Mouse (Mus musculus) cerebellum, adult 2 months (tissue): ENCODE measurements around the gene 1700017B05Rik. TPM values are rescaled to one million over a fixed set of nuclear protein-coding genes. Genes with fewer than 3 reads are reported as not detected.

Experiments used
- DNase-seq, 2 experiments: peaks; one replicate each; pipeline ENCODE4 v3.0.0; 2021
- H3K27ac ChIP-seq: fragments of 200-500 bp; 2 replicates; pipeline ENCODE4 v1.5.1; 2012; ENCODE audit warnings: low read length, control low read depth, inconsistent platforms; ENCODE audit not compliant: insufficient read depth
- H3K27me3 ChIP-seq: fragments of 200-500 bp; 2 replicates; pipeline ENCODE4 v1.6.1; 2012; ENCODE audit warnings: inconsistent platforms, mild to moderate bottlenecking, low read length, moderate library complexity; ENCODE audit not compliant: control insufficient read depth, insufficient read depth
- H3K4me1 ChIP-seq: fragments of 200-500 bp; 2 replicates; pipeline ENCODE4 v1.6.1; 2011; ENCODE audit warnings: low read length; ENCODE audit not compliant: control insufficient read depth, insufficient read depth
- H3K4me3 ChIP-seq: fragments of 200-500 bp; replicated peaks from 2 replicates; pipeline ENCODE3; 2011; ENCODE audit warnings: mild to moderate bottlenecking, low read depth, low read length, control low read depth; ENCODE audit not compliant: insufficient read depth
- CTCF ChIP-seq: fragments of 200-500 bp; IDR thresholded peaks from 2 replicates; pipeline ENCODE4 v1.5.1; 2011; ENCODE audit warnings: low read depth, mild to moderate bottlenecking, control low read depth, low read length, moderate library complexity, borderline replicate concordance; ENCODE audit not compliant: insufficient read depth
- POLR2A ChIP-seq: fragments of 200-500 bp; IDR thresholded peaks from 2 replicates; pipeline ENCODE4 v1.6.1; 2011; ENCODE audit warnings: low read length, control low read depth, borderline replicate concordance; ENCODE audit not compliant: insufficient read depth
- WGBS: fragments of 180-500 bp; shearing (Covaris S2); methylation state at CpG from one replicate; pipeline ENCODE4 v1.1.7; 2018; 5-methylcytosine and 5-hydroxymethylcytosine counted together
- polyA plus RNA-seq: library from polyadenylated mRNA; depleted of rRNA; stranded (reverse); fragments of >200 nt; gene quantifications from 2 replicates; pipeline ENCODE4 v1.2.3, GENCODE M21; 2012

The 1700017B05Rik gene
- polyA plus RNA-seq, 1 experiment, result 4.9 TPM

GRCm38 (mm10) chr9:57299790-57300477 lies 37.5 kb upstream of the 1700017B05Rik start:
- Histone ChIP-seq H3K4me1 (no peaks in the 10 kb centered on the region), H3K27me3 (no peaks in the 10 kb centered on the region; the same call in 1 of the 2 replicates), H3K27ac (no peak overlapping the region), H3K4me3 (no peak overlapping the region)
- 88% methylated on average over 6 of the region's 6 CpGs for WGBS
- no peak for TF ChIP-seq POLR2A
- TF ChIP-seq CTCF, result no peak
- DNase-seq, result no peak

GRCm38 (mm10) chr9:57297938-57298337 lies 35.5 kb upstream of the 1700017B05Rik start:
- DNase-seq, result no peak
- 98% methylated on average over 2 of the region's 2 CpGs for WGBS
- Histone ChIP-seq H3K27me3 (no peaks in the 10 kb centered on the region; the same call in 1 of the 2 replicates), H3K27ac (no peak overlapping the region), H3K4me1 (no peaks in the 10 kb centered on the region), H3K4me3 (no peak overlapping the region)
- TF ChIP-seq POLR2A, result no peak
- no peak for TF ChIP-seq CTCF

- no peak for DNase-seq
- Histone ChIP-seq H3K27ac (no peak overlapping the region), H3K27me3 (no peaks in the 10 kb centered on the region; the same call in 1 of the 2 replicates), H3K4me3 (no peak overlapping the region), H3K4me1 (no peaks in the 10 kb centered on the region)
- WGBS, result 60% methylated on average over 8 of the region's 8 CpGs
- TF ChIP-seq POLR2A (no peak), CTCF (no peak)
Measured at GRCm38 (mm10) chr9:57296277-57296676, 33.9 kb upstream of the 1700017B05Rik start.

GRCm38 (mm10) chr9:57295666-57296065 lies 33.3 kb upstream of the 1700017B05Rik start:
- DNase-seq, result no peak
- Histone ChIP-seq H3K4me3 (no peak overlapping the region), H3K27me3 (no peaks in the 10 kb centered on the region; the same call in 1 of the 2 replicates), H3K4me1 (no peaks in the 10 kb centered on the region), H3K27ac (no peak overlapping the region)
- 86% methylated on average over 3 of the region's 3 CpGs for WGBS
- TF ChIP-seq POLR2A (no peak), CTCF (no peak)

GRCm38 (mm10) chr9:57294905-57295304 lies 32.5 kb upstream of the 1700017B05Rik start:
- TF ChIP-seq POLR2A, result no peak
- TF ChIP-seq CTCF, result no peak
- Histone ChIP-seq H3K4me1 (no peaks in the 10 kb centered on the region), H3K27ac (no peak overlapping the region), H3K4me3 (no peak overlapping the region), H3K27me3 (no peaks in the 10 kb centered on the region; the same call in 1 of the 2 replicates)
- WGBS, result 76% methylated on average over 3 of the region's 3 CpGs
- no peak for DNase-seq

GRCm38 (mm10) chr9:57287183-57287582 lies 24.8 kb upstream of the 1700017B05Rik start:
- Histone ChIP-seq H3K4me1 (no peaks in the 10 kb centered on the region), H3K4me3 (no peak overlapping the region), H3K27ac (no peak overlapping the region), H3K27me3 (no peaks in the 10 kb centered on the region)
- no peak for DNase-seq
- no peak for TF ChIP-seq CTCF
- TF ChIP-seq POLR2A, result no peak
- WGBS, result 93% methylated on average over 6 of the region's 6 CpGs

GRCm38 (mm10) chr9:57283311-57283710 lies 20.9 kb upstream of the 1700017B05Rik start:
- Histone ChIP-seq H3K27ac (no peak overlapping the region), H3K4me1 (no peaks in the 10 kb centered on the region), H3K27me3 (no peaks in the 10 kb centered on the region), H3K4me3 (no peak overlapping the region)
- TF ChIP-seq CTCF, result no peak
- TF ChIP-seq POLR2A, result no peak
- 80% methylated on average over 4 of the region's 4 CpGs for WGBS
- no peak for DNase-seq

- WGBS, result 75% methylated on average over 3 of the region's 3 CpGs
Measured at GRCm38 (mm10) chr9:57282686-57283085, 20.3 kb upstream of the 1700017B05Rik start.

More at GRCm38 (mm10) chr9:57282686-57283085, 20.3 kb upstream of the 1700017B05Rik start:
- DNase-seq, result no peak
- TF ChIP-seq POLR2A, result no peak
- TF ChIP-seq CTCF, result no peak
- no peak overlapping the region for H3K4me3 ChIP-seq
- H3K27me3 ChIP-seq, result no peaks in the 10 kb centered on the region
- no peak overlapping the region for H3K27ac ChIP-seq
- no peaks in the 10 kb centered on the region for H3K4me1 ChIP-seq
